Comparison of ENCODE assay signal across 16 mouse cellular contexts in the genomic region with DNA sequence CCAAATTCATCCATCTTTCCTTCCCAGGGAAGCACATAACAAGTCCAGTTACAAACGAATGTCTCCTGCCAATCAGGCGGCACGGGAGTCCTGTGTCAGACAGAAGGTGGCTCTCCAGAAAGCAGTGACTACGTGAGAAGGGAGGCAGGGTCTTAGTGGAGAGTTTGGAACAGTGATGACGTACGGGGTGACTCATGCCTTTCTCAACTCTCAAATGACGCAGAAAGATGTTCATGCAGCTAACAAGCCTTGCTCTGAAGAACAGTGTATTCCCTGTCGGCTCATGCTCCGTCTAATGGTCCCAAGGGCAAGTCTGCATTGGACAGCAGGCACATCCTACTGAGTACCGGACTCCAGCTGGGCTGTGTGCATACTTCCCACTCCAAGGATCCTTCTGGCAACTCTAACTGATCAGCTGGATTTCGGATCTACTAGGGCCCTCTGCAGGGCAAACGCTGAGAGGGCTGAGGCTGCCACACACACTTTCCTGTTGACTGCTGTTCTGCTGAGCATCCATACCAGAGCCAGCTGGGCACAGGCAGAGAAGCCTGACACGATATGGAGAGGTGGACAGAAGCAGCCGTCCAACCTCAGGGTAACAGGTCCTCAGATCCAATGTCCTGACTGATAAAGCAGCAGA.
DNase-seq lines count a peak whose midpoint lies in the region; ATAC-seq and TF ChIP-seq lines count a peak whose summit lies in the region.
"Had no signal": no experiment of that assay in that cellular context is flagged by ENCODE, and none has a peak within 500 bp of the region (broad histone marks: within the 10 kb centered on the region; RNA-seq: fewer than 3 reads in every experiment).

No protein-coding gene starts in this region.

- H3K27ac ChIP-seq in hindbrain, embryonic 10.5 days, result peak overlapping the region; percentile 40
- H3K27ac ChIP-seq in hindbrain, embryonic 11.5 days (ENCODE audit: low read depth, low read length), result no peak overlapping the region
- H3K27ac ChIP-seq in left cerebral cortex, adult 2 months, result no peak overlapping the region
- H3K27ac ChIP-seq: forebrain, embryonic 12.5 days; limb, embryonic 10.5 days; liver, embryonic 13.5 days; midbrain, embryonic 12.5 days had no signal

- ATAC-seq in hindbrain, embryonic 11.5 days (ENCODE audit: low FRiP score), result no peak
- ATAC-seq: inflammation-experienced regulatory T-cells, adult 6 months had no signal

- peak; percentile 29 for TF ChIP-seq CTCF in left cerebral cortex, adult 2 months (IDR thresholded peaks at IDR 0.05)

- H3K36me3 ChIP-seq in hindbrain, embryonic 10.5 days, result no peaks in the 10 kb centered on the region
- no peaks in the 10 kb centered on the region for H3K36me3 ChIP-seq in hindbrain, embryonic 11.5 days (ENCODE audit: control insufficient read depth, insufficient read depth, low read length)
- H3K36me3 ChIP-seq: forebrain, embryonic 12.5 days; limb, embryonic 10.5 days; liver, embryonic 13.5 days; midbrain, embryonic 12.5 days had no signal

- peaks cover 73% of the 10 kb centered on the region for H3K4me1 ChIP-seq in hindbrain, embryonic 10.5 days (replicated peaks)
- H3K4me1 ChIP-seq in hindbrain, embryonic 11.5 days (replicated peaks; ENCODE audit: control insufficient read depth, insufficient read depth, low read length), result peaks cover 6% of the 10 kb centered on the region; the same call in 1 of the 2 replicates
- H3K4me1 ChIP-seq: liver, embryonic 13.5 days had no signal

- DNase-seq in adrenal gland, postnatal 14 days, result peak; percentile 13
- DNase-seq in adrenal gland, adult 8-10 months, result no peak
- DNase-seq in hindbrain, embryonic 10.5 days (ENCODE audit: low spot score), result no peak
- no peak for DNase-seq in hindbrain, embryonic 11.5 days (ENCODE audit: low spot score)
- DNase-seq in left cerebral cortex, adult 2 months (ENCODE audit: extremely low spot score in 1 of 2, low spot score in 2 of 2), result peak in 1 of 2 experiments; percentile 22
- no peak for DNase-seq in left cerebral cortex, postnatal 10 days (ENCODE audit: extremely low spot score in 1 of 2, low spot score in 2 of 2)
- peak; percentile 63 for DNase-seq in brain, adult 2 months (ENCODE audit: low read depth, low spot score)
- DNase-seq in right cerebral cortex, postnatal 14 days, result no peak
- DNase-seq: liver, embryonic 13.5 days; lung, postnatal 14 days; spleen, adult 18-20 months; thymus, postnatal 14 days had no signal

- intact Hi-C loops in left cerebral cortex, adult 2 months (cut with DNase I), result loop anchor here (10.0 kb wide), 1 partner anchor 189 kb away; no protein-coding TSS in a partner anchor
- intact Hi-C loops in left cerebral cortex, postnatal 10 days (cut with DNase I), result no loop called here

- H3K9me3 ChIP-seq in hindbrain, embryonic 10.5 days, result no peaks in the 10 kb centered on the region
- no peaks in the 10 kb centered on the region for H3K9me3 ChIP-seq in hindbrain, embryonic 11.5 days (ENCODE audit: control insufficient read depth, low read length)
- H3K9me3 ChIP-seq: forebrain, embryonic 12.5 days; limb, embryonic 10.5 days; liver, embryonic 13.5 days; midbrain, embryonic 12.5 days had no signal

- H3K4me2 ChIP-seq in hindbrain, embryonic 11.5 days (replicated peaks; ENCODE audit: low read depth, low read length), result no peak overlapping the region
- H3K4me2 ChIP-seq: forebrain, embryonic 12.5 days; liver, embryonic 13.5 days; midbrain, embryonic 12.5 days had no signal

- no peaks in the 10 kb centered on the region for H3K27me3 ChIP-seq in hindbrain, embryonic 10.5 days (ENCODE audit: insufficient read depth, poor library complexity, severe bottlenecking)
- no peaks in the 10 kb centered on the region for H3K27me3 ChIP-seq in hindbrain, embryonic 11.5 days (ENCODE audit: control insufficient read depth, insufficient read depth, low read length)
- H3K27me3 ChIP-seq: liver, embryonic 13.5 days; midbrain, embryonic 12.5 days had no signal

- no peak overlapping the region for H3K4me3 ChIP-seq in hindbrain, embryonic 10.5 days
- no peak overlapping the region for H3K4me3 ChIP-seq in hindbrain, embryonic 11.5 days (ENCODE audit: low read depth, low read length)
- no peak overlapping the region for H3K4me3 ChIP-seq in left cerebral cortex, adult 2 months
- H3K4me3 ChIP-seq: forebrain, embryonic 12.5 days; limb, embryonic 10.5 days; liver, embryonic 13.5 days; midbrain, embryonic 12.5 days had no signal

- 75% methylated on average over 14 of the region's 14 CpGs for WGBS in hindbrain, embryonic 10.5 days
- WGBS in hindbrain, embryonic 11.5 days, result 71% methylated on average over 14 of the region's 14 CpGs

- no peak overlapping the region for H3K9ac ChIP-seq in hindbrain, embryonic 11.5 days (ENCODE audit: low read depth, low read length)
- H3K9ac ChIP-seq: forebrain, embryonic 12.5 days; liver, embryonic 13.5 days; midbrain, embryonic 12.5 days had no signal

Comparison
In these comparisons a context has a peak if more than half of its experiments do, and no peak if none do; other contexts are left out.
1. DNase-seq: peak in adrenal gland, postnatal 14 days (single experiment) and brain, adult 2 months (single experiment); none in adrenal gland, adult 8-10 months (single experiment), hindbrain, embryonic 10.5 days (single experiment), hindbrain, embryonic 11.5 days (single experiment), left cerebral cortex, postnatal 10 days (0 of 2) and right cerebral cortex, postnatal 14 days (single experiment).